Mouse (Mus musculus) bone marrow macrophage, adult 2 months (primary cell): Measurements from ENCODE around the gene Dusp3.

Source experiments
- CTCF ChIP-seq: IDR thresholded peaks from 2 replicates; pipeline ENCODE4 v1.5.1; 2012; ENCODE audit warnings: low read depth, mild to moderate bottlenecking, low read length, moderate library complexity
- POLR2A ChIP-seq: IDR thresholded peaks from 2 replicates; pipeline ENCODE4 v1.6.1; 2012; ENCODE audit warnings: mild to moderate bottlenecking, low read depth, low read length, borderline replicate concordance

GRCm38 (mm10) chr11:101984054-101985025 lies 2.5 kb downstream of the Dusp3 start, which contains the start of gene Cfap97d1:
- TF ChIP-seq CTCF (no peak), POLR2A (no peak)
